Mouse (Mus musculus) liver, adult (tissue): ENCODE data around the gene Cilp.

Experiments used
- GATA4 ChIP-seq: IDR thresholded peaks from 2 replicates; pipeline ENCODE4 v1.6.1; 2014; ENCODE audit warnings: mild to moderate bottlenecking, low read length; ENCODE audit not compliant: insufficient replicate concordance

Gene Cilp

DNA sequence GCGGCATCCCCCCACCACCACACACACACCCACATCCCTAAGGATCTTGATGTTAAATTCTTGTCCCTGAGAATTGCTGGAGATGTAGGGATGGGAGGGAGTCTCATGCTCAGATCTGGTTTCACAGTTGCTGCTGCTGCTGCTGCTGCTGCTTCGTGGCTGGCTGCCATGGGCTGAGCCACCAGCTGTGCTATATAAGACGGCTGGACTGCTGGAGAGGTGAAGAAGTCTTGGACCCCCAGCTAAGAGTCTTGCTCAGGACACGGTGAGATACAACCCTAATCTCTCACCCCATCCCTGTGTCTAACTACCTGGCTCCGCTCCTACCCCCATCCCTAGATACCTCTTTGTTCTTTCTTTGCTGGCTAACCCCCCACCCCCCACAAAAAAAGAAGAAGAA, at the start of gene Cilp:
TSS of gene Cilp (plus strand) at position 222 of the 400 bp plus-strand sequence.
- no peak for TF ChIP-seq GATA4

DNA sequence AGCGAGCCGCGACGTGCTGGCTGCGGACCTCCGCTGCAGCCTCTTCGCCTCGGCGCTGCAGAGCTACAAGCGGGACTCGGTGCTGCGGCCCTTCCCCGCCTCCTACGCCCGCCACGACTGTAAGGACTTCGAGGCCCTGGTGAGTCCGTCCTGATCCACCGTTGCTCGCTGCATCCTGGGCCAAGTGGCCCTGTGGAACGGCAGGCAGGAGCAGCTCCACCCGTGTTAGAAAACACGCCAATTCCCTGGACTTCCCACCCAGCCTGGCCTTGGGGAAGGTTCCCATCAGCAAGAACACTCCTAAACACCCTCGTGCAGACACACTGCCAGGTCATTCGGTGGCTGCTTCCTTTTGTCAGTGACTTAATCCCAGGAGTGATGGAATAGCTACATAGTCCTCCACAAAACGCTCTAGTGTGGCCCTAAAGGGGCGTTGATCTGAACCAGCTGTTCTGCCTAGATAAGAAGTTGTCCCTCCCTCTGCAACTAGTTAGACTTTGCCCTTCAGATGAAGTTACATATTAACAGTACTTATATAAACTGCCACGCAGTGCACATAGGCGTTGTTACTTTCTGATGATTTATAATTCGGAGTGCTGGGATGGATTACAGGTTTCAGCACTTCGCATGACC, 49.4 kb upstream of the Cilp start:
- TF ChIP-seq GATA4 = peak; percentile 97

DNA sequence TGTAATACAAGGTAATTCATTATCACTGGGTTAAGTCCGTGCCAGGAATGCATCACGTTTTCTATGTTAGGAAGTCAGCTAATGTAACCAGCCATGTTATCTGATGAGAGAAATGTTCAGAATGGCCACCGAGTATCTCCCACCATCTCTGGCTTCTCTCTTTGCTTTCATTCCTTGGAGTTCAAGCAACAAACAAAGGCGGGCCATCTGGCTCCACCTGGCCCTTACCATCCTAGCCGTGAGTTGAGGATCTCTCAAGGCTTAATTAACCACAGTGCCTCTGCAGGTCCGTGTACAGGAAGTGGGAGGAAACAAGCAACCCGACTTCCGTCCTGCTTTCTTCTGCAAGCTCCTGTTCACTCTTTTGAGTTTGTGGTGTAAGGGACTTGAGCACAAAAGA, 48.0 kb upstream of the Cilp start:
- no peak for TF ChIP-seq GATA4

DNA sequence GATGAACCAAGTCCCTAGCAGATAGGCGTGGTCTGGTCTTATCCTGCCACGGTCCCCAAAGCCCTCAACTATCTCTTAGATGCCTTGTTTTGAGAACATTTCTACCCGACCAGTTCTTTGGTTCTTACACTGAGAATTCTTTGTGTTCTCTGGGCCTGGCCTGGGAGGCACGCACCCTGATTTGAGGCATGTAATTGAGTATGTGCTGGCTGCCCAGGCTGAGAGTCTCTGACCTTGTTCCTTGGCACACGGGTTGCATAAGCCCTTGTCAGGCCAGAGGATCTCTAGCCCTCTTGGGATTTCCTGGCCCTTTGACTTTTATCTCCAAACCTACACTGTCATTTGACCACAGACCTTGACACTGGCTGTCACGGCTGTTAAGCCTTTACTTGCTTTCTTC, 47.3 kb upstream of the Cilp start:
- TF ChIP-seq GATA4 = peak; percentile 51; the same call in 1 of the 2 replicates

DNA sequence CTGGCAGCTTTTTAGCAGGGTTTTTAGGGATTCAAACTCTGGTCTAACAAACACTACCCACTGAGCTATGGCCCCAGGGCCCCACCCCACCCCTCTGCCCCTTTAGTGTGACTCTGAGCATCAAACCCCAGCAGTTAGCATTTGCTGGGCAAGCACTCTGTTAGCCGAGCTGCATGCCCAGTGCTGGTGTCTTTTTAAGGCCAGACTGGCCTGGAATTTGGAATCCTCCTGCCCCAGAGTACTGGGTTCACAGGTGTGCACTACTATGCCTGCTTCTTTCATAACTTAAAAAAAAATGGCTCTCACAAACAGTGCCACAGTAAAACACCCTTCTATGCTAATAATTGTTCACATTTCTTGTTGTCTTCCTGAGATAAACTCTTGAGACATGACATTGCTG, 46.1 kb upstream of the Cilp start:
- TF ChIP-seq GATA4 = no peak

DNA sequence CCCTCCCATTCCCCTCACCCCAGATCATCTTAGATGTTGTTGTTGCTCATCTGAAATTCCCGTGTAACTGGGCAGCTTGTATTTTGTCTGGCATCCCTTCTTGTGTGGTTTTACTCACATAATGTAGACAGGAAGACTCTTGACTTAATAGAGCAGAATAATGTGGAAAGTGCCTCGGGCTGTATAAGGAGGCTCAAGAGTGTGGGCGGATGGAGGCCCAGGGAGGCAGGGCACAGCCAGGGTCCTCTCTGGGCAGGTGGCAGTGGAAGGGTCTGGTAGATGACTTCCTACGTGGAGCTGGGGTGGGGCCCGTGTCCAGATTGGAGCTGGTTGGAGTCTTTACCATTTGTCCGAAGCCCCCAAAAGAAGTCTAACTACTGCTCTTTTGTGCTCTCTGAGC, 41.1 kb upstream of the Cilp start:
- TF ChIP-seq GATA4 = no peak

DNA sequence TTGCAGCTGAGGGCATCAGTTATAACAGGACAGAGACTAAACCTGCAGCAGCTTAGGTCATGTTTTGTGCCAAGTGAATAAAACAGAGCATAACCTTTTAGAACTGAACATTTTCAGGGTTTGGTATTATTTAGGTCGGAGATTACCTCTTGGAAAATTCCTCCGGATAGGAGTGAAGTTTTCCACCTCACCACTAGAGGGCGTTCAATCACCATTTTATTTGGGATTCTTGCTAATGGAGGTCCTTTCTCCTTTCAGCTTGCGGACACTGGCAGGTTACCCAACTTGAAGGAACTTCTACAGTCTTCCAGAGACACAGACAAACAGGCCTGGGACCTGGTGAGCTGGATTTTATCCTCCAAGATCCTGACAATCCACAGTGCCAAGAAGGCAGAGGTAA, 39.2 kb upstream of the Cilp start:
- no peak for TF ChIP-seq GATA4

DNA sequence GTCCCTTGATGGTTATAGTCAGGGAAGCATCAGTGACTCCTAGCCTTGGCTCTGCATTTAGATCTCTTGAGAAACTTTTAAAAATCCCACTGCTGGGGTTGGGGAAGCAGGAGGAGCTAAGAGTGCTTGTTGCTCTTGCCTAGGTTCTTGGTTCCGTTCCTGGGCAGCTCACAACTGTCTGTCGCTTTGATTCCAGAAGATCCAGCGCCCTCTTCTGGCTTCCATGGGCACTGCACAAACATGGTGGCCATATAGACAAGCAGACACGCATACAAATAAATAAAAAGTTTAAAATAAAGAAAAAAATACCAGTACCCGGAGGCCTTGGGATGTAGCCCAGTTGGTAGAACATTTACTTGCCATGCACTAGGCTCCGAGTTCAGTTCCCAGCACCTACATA, 34.7 kb upstream of the Cilp start:
- TF ChIP-seq GATA4 = no peak

DNA sequence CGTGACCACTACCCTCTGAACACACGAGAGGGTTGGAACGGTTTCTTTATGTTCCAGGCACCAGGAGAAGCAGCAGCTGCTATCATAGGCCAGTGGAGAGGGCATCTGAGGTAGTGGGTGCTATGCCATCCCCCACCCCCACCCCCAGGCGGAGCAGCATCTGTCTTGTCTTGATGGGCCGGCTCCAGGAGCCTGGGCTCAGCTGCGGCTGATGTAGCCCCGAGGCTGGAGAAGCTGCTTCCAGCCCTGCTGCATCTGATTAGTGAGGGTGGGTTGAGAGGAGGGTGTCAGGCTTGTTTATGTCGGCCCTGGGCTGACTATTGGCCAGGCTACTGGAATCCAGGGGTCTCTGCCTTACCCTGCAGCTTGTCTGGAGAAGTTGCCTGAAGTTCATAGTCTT, 33.7 kb upstream of the Cilp start:
- TF ChIP-seq GATA4 = no peak

DNA sequence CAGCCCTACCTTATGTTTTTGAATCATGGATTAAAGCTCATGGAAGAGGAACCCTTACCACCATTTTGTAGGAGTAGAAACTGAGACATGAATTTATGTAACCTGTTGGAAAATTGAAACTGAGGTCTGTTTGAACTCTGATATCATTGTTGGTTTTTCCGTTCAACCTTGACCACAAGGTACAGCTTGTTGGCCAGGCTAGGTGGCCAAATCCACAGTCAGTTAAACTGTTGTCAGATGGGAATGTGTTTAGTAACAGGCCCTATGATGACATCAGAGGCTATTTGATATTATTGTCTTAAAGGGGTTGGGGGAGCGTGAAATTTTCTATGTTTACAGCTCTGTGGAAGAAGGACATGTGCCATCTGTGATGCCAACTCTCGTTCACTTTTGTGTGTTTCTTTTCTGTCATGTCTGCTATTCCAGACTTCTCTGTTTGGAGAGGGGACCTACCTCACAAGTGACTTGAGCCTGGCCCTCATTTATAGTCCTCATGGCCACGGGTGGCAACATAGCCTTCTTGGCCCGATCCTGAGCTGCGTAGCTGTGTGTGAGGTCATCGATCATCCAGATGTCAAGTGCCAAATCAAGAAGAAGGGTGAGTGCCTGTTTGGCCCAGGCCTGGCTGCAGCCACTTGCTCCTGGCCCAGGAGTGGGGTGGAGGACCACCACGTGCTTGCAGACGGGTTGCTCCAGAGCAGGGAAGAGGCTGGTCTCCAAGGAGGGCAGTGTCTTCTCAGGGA, 31.6 kb upstream of the Cilp start:
- TF ChIP-seq GATA4 = peak; percentile 65; the same call in 1 of the 2 replicates

DNA sequence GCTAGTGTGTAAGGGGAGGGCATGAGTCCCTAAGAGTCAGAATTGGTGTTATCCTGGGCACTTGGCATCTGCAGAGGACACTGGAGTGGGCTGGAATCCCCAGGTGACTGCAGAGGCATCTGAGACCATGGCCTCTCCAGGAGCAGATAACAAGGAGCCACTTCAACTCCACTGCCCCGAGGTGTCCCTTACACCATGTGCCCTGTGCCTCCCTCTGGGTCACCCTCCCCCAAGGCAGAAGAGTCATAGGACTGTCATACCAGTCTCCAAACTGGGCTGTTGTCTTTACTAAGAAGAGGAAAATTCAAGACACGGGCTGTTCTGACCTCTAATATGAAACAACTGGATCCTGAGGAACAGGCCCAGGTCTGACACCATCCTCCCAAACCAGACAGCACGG, 30.2 kb upstream of the Cilp start:
- TF ChIP-seq GATA4 = no peak

DNA sequence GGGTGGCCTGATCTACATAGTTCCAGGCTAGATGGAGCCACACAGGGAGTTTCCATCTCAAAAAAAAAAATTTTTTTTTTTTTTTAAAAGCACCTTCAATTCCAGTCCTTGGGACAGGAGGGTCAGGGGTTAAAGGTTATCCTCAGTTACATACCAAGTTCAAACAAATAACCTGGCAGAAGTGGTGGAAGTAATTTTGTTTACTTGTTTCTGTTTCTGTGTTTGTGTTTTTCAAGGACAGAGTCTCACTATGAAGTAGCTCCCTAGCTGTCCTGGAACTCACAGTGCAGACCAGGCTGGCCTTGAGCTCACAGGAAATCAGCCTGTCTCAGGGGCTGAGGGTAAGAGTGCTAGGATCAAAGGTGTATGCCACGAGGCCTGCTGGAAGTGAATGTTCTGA, 29.4 kb upstream of the Cilp start:
- TF ChIP-seq GATA4 = no peak

DNA sequence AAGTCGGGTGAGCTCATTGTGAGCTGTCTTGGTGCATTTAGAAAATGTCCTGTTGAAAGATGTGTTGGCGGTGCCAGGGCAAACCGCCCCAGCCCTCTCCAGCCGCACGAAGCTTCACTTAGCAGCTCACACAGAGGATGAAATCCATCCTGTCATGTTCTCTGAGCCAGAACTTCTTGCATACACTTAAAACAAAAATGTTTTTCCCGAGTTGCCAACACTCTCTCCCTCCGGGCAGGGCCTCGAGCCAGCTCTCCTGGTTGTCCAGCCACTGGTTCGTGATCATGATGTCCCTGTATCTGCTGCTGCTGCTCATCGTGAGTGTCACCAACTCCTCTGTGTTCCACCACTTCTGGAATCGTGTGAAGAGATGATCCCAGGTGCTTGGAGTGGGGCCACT, 27.4 kb upstream of the Cilp start:
- no peak for TF ChIP-seq GATA4

DNA sequence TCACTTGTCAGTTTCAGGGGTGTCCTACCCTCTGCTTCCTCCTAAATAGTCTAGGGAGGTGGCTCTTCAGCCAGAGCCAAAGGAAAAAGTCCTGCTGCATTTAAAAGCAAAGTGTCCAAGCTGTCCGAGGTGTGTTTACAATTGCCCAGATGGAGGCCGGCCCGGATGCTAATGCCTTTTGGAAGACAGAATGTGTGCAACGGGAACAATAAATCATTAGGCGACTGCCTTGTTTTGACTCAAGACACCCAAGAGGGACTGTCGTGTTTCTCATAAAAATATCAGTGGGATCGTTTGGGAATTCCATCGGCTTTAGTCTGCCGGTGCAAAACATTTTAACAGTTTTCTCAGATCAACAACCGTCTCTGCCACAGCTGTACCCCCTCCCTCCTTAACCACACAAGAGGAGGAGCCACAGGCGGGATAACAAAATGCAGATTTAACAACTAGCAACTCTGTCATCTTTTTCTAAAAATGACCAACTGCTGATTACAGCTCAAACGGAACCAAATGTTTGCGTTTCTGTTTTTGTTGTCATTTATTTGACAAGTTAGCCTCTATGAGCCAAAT, 26.7 kb upstream of the Cilp start:
- no peak for TF ChIP-seq GATA4

DNA sequence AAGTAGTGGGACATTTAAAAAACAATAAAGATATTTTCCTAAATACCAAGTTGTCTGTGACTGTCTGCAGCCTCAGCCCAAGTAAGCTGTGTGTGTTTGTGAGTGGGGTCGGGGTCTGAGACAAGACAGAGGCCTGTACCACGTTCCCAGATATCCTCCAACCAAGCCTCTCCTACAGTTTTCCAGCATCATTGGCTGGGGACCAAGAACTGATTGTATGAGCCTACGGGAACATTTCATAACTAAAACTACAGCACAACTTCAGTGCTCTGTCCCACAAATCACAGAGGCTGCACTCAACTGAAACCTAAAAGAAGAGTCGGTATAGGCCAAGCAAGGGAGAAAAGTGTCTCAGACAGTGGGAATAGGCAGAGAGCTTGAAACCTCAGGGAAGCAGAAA, 25.8 kb upstream of the Cilp start:
- no peak for TF ChIP-seq GATA4

DNA sequence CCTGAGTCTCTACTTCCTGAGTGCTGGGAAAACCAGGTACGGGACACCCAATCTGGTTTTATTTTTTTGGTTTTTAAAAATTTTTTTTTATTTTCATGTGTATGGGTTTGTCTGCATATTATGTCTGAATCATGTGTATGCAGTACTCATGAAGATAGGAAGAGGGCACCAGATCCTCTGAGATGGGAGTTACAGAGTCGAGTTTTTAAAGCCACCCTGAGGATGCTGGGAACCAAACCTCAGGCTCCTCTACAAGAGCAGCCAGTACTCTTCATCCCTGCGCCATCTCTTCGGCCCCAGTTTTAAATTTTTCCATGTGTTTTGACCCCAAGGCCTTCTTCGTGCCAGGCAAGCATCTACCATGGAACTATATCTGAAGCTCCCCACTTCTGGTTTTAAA, 25.2 kb upstream of the Cilp start:
- TF ChIP-seq GATA4 = no peak
